Mouse (Mus musculus) cerebellum, adult 11 months (tissue): ENCODE results near the gene Cdk14.

ENCODE experiments used
- DNase-seq: peaks from one replicate; pipeline ENCODE4 v3.0.0; 2022

The Cdk14 gene

GRCm38 (mm10) chr5:5054270-5054669 lies 365.8 kb downstream of the Cdk14 start:
- no peak for DNase-seq

- no peak for DNase-seq
Observed at GRCm38 (mm10) chr5:5044326-5044725, 375.8 kb downstream of the Cdk14 start.

- DNase-seq = no peak
Observed at GRCm38 (mm10) chr5:5042735-5043134, 377.4 kb downstream of the Cdk14 start.

GRCm38 (mm10) chr5:5041480-5041879 lies 378.6 kb downstream of the Cdk14 start:
- DNase-seq = no peak

- DNase-seq = no peak
Observed at GRCm38 (mm10) chr5:5039700-5040284, 380.3 kb downstream of the Cdk14 start.

GRCm38 (mm10) chr5:5033445-5033844 lies 386.7 kb downstream of the Cdk14 start:
- DNase-seq = no peak

GRCm38 (mm10) chr5:5032847-5033246 lies 387.3 kb downstream of the Cdk14 start:
- DNase-seq = no peak

GRCm38 (mm10) chr5:5032446-5032845 lies 387.7 kb downstream of the Cdk14 start:
- no peak for DNase-seq

GRCm38 (mm10) chr5:5030431-5030830 lies 389.7 kb downstream of the Cdk14 start:
- no peak for DNase-seq

GRCm38 (mm10) chr5:5018959-5019358 lies 401.2 kb downstream of the Cdk14 start:
- DNase-seq = no peak

- DNase-seq = no peak
Observed at GRCm38 (mm10) chr5:5018242-5018641, 401.9 kb downstream of the Cdk14 start.

- no peak for DNase-seq
Observed at GRCm38 (mm10) chr5:5013783-5014182, 406.3 kb downstream of the Cdk14 start.

- no peak for DNase-seq
Observed at GRCm38 (mm10) chr5:5012521-5013346, 407.4 kb downstream of the Cdk14 start.

- no peak for DNase-seq
Observed at GRCm38 (mm10) chr5:5008153-5008745, 411.9 kb downstream of the Cdk14 start.

- no peak for DNase-seq
Observed at GRCm38 (mm10) chr5:5007489-5008152, 412.5 kb downstream of the Cdk14 start.

GRCm38 (mm10) chr5:5005633-5006032 lies 414.5 kb downstream of the Cdk14 start:
- DNase-seq = no peak

- no peak for DNase-seq
Observed at GRCm38 (mm10) chr5:5004740-5005139, 415.4 kb downstream of the Cdk14 start.

- DNase-seq = peak; percentile 1
Observed at GRCm38 (mm10) chr5:4993192-4993601, 426.9 kb downstream of the Cdk14 start.

GRCm38 (mm10) chr5:4991023-4991422 lies 429.1 kb downstream of the Cdk14 start:
- DNase-seq = no peak

GRCm38 (mm10) chr5:4990237-4990636 lies 429.9 kb downstream of the Cdk14 start:
- no peak for DNase-seq

GRCm38 (mm10) chr5:4986181-4986580 lies 433.9 kb downstream of the Cdk14 start:
- DNase-seq = no peak

GRCm38 (mm10) chr5:4979551-4979950 lies 440.6 kb downstream of the Cdk14 start:
- no peak for DNase-seq

GRCm38 (mm10) chr5:4973408-4973807 lies 446.7 kb downstream of the Cdk14 start:
- DNase-seq = no peak
